Mouse (Mus musculus): ENCODE measurements around the gene Tpp2. TPM values are rescaled to one million over a fixed set of nuclear protein-coding genes. Genes with fewer than 3 reads are reported as not detected.
A peak's percentile ranks its signal among the peaks of the same experiment; 100 is the strongest.

Tpp2 gene
- total RNA-seq, 2 experiments from 2014 or later: 49.6 to 51.5 TPM

DNA sequence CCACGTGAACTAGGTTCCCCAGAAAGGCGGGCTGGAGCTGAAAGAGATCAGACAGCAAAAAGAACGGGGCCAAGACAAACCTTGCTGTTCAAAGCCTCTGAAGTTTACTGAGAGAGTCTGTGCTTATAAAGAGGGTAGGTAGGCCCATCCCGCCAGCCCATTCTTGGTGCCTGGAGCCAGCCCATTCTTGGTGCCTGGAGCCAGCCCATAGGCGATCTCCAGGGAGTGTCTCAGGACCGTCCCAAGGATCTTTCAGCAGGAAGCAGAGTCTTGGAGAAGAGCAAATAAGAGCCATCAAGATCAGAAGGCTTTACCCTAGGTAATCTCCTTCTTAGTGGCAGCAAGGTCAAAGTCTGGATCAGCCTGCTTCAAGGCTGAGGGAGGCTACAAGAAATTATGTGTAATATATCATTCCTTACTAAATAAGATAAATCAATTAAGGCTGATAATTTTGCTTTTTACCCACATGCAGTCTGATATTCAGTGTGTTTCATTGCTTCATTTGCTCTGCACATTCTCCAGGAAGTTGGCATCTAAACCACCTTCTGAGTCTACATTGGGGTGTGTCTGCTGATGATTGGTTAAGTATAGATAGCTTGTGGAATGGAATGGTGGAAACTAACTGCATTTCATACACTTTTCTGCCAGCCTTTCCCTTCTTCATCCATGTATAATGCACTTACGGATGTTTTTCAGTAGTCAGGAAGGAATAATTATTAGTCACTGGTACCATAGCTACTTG is 8.2 kb downstream of the Tpp2 start:
- Histone ChIP-seq H3K4me3 (no peak overlapping the region), H3K27ac (no peak overlapping the region)
- TF ChIP-seq CTCF (conservative IDR thresholded peaks at IDR 0.05): no peak
- no peak for DNase-seq (ENCODE audit: low spot score in 2 of 2)

DNA sequence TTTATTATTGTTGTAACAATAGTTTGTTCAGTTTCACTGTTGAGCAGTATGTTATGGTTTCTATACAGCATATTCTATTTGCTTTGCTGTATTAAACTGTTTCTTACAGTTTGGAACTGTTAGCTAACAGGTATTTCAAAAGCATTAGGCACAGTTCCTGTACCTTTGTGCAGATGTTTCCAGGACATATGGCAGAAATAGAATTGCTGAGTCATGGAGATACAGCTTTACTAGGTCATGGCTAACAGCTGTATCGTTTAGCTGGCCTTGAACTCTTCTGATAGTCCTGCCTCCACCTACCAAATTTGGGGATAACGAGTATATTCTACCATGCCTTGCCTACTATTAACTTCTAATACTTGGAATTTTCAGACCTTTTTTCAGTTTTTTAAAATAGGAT is 9.4 kb downstream of the Tpp2 start:
- TF ChIP-seq CTCF (conservative IDR thresholded peaks at IDR 0.05): no peak
- H3K27ac ChIP-seq: no peak overlapping the region
- no peak overlapping the region for H3K4me3 ChIP-seq
- no peak for DNase-seq (ENCODE audit: low spot score in 2 of 2)

- H3K4me3 ChIP-seq: no peak overlapping the region
- no peak for TF ChIP-seq CTCF (conservative IDR thresholded peaks at IDR 0.05)
- DNase-seq (ENCODE audit: low spot score in 2 of 2): peak in 1 of 2 experiments; percentile 7
- no peak overlapping the region for H3K27ac ChIP-seq
These were observed 20.2 kb downstream of the Tpp2 start for GRCm38 (mm10) chr1:43953679-43954078.

- TF ChIP-seq CTCF (conservative IDR thresholded peaks at IDR 0.05): no peak
- no peak for DNase-seq (ENCODE audit: low spot score in 2 of 2)
- no peak overlapping the region for H3K4me3 ChIP-seq
- no peak overlapping the region for H3K27ac ChIP-seq
These were observed 30.9 kb downstream of the Tpp2 start for GRCm38 (mm10) chr1:43964381-43964780.

DNA sequence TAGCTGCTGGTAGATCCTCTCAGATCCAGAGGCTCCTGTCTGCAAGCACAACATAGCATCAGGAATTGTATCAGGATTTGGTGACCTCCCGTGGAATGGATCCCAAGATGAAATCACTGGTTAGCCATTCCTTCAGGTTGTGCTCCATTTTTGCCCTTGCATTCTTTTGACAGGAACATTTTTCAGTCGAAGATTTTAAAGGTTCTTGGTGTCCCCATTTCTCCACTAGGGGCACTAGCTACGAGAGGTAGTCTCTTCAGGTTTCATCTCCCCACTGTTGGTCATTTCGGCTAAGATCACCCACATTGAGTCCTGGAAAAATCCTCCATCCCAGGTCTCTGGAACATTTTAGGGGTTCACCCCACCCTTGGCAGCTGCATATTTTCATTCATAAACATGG is 33.3 kb downstream of the Tpp2 start:
- Histone ChIP-seq H3K4me3 (no peak overlapping the region), H3K27ac (no peak overlapping the region)
- peak; percentile 64 for TF ChIP-seq CTCF (conservative IDR thresholded peaks at IDR 0.05)
- no peak for DNase-seq (ENCODE audit: low spot score in 2 of 2)

GRCm38 (mm10) chr1:43969361-43969760 is 35.9 kb downstream of the Tpp2 start:
- DNase-seq (ENCODE audit: low spot score in 2 of 2): no peak
- Histone ChIP-seq H3K27ac (no peak overlapping the region), H3K4me3 (no peak overlapping the region)
- TF ChIP-seq CTCF (conservative IDR thresholded peaks at IDR 0.05): no peak

DNA sequence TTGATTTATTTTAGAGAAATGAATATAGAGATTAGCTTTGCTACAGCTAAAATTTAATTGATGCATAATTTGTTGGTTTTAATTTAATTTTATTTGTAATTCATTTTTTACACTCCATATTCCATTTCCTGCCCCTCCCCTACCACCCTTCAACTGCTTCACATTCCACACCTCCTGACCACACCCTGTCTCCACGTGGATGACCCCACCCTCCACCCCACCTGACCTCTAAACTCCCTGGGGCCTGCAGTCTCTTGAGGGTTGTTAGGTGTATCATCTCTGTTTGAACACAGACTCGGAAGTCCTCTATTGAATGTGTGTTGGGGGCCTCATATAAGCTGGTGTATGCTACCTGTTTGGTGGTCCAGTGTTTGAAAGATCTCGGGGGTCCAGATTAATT is 37.6 kb downstream of the Tpp2 start:
- Histone ChIP-seq H3K27ac (no peak overlapping the region), H3K4me3 (no peak overlapping the region)
- no peak for DNase-seq (ENCODE audit: low spot score in 2 of 2)
- no peak for TF ChIP-seq CTCF (conservative IDR thresholded peaks at IDR 0.05)

DNA sequence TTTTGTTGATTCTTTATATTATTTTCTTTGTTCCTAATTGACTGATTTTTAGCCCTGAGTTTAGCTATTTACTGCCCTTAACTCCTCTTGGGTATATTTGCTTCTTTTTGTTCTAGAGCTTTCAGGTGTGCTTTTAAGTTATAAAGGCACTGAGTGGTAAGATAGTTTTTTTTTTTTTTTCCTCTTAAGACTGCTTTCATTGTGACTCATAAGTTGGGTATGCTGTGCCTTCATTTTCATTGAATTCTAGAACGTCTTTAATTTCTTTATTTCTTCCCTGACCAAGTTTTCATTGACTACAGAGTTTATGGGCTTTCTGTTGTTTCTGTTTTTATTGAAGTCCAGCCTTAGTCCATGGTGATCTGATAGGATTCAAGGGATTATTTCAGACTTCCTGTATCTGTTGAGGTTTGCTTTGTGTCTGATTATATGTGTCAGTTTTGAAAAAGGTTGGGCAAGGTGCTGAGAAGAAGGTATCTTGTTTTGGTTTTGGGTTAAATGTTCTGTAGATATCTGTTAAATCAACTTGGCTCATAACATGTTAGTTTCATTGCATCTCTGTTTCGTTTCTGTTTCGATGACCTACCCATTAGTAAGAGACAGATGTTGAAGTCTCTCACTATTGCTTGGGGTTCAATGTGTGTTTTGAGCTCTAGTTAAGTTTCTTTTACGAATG is 63.6 kb downstream of the Tpp2 start:
- TF ChIP-seq CTCF (conservative IDR thresholded peaks at IDR 0.05): no peak
- no peak overlapping the region for H3K4me3 ChIP-seq
- no peak overlapping the region for H3K27ac ChIP-seq
- no peak for DNase-seq (ENCODE audit: low spot score in 2 of 2)

- no peak overlapping the region for H3K4me3 ChIP-seq
- no peak for DNase-seq (ENCODE audit: low spot score in 2 of 2)
- no peak overlapping the region for H3K27ac ChIP-seq
- no peak for TF ChIP-seq CTCF (conservative IDR thresholded peaks at IDR 0.05)
These were observed 71.1 kb downstream of the Tpp2 start for GRCm38 (mm10) chr1:44004513-44004912.

GRCm38 (mm10) chr1:44015556-44015955 is 82.1 kb downstream of the Tpp2 start:
- no peak for TF ChIP-seq CTCF (conservative IDR thresholded peaks at IDR 0.05)
- no peak overlapping the region for H3K27ac ChIP-seq
- no peak for DNase-seq (ENCODE audit: low spot score in 2 of 2)
- no peak overlapping the region for H3K4me3 ChIP-seq

DNA sequence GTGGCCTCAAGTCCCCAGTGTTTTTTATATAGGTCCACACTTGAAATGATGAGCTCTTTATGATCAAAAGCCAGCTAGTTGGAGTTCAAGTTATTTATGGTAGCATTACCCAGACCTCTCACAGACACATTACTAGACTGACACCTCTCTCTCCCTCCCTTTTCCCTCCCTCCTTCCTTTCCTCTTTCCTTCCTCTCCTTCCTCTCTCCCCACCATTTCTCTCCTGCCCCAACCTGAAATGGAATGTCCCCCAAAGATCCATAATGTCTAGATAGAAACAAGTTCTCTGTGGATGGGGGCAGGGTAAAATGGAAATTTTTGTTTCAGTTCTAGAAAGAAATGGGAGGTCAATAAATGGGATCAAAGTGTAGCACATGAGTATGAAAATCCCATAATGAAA is 86.5 kb downstream of the Tpp2 start, which contains the start of gene Mettl21c:
TSS of gene Mettl21c (minus strand) at position 101 of the 400 bp plus-strand sequence.
- TF ChIP-seq CTCF (conservative IDR thresholded peaks at IDR 0.05): no peak
- no peak within 1 kb of the TSS for H3K27ac ChIP-seq
- no peak within 1 kb of the TSS for H3K4me3 ChIP-seq

DNA sequence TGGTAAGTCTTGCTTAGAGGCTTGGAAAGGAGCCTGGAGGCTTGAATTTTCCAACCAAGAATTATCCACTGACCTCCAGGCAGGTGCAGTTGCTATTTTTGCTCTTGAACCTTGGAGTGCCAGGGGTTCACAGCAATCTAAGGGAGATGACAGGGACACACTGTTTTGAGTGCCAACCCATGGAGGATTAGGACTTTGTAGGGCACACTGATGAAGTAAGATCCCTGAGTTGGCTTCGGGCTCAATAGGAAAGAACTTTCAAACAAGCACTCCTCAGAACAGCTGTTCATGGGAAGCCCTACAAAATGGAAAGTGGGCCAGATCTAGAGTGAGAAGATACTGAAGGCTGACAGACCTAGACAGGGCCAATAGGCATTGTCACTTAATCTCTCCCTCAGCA is 89.2 kb downstream of the Tpp2 start:
- TF ChIP-seq CTCF (conservative IDR thresholded peaks at IDR 0.05): no peak
- no peak for DNase-seq (ENCODE audit: low spot score in 2 of 2)
- H3K27ac ChIP-seq: no peak overlapping the region
- no peak overlapping the region for H3K4me3 ChIP-seq

More for the DNA sequence above, 86.5 kb downstream of the Tpp2 start, which contains the start of gene Mettl21c:
- DNase-seq (ENCODE audit: low spot score in 2 of 2): no peak

- Histone ChIP-seq H3K27ac (no peak overlapping the region), H3K4me3 (no peak overlapping the region)
- DNase-seq (ENCODE audit: low spot score in 2 of 2): no peak
- no peak for TF ChIP-seq CTCF (conservative IDR thresholded peaks at IDR 0.05)
These were observed 94.2 kb downstream of the Tpp2 start for GRCm38 (mm10) chr1:44027651-44028050.

GRCm38 (mm10) chr1:44032213-44032612 is 98.8 kb downstream of the Tpp2 start:
- TF ChIP-seq CTCF (conservative IDR thresholded peaks at IDR 0.05): no peak
- no peak overlapping the region for H3K4me3 ChIP-seq
- DNase-seq (ENCODE audit: low spot score in 2 of 2): no peak
- no peak overlapping the region for H3K27ac ChIP-seq
